Mouse (Mus musculus) hindbrain, embryonic 14.5 days (tissue): ENCODE results near the gene Bbs5. TPM values are rescaled to one million over a fixed set of nuclear protein-coding genes. Genes with fewer than 3 reads are reported as not detected.

Experiments used
- ATAC-seq: fragments of 200-750 bp; cut with Nextera tagmentation; 2 replicates; pipeline ENCODE4 v1.8.0; 2017; ENCODE audit warnings: moderate number of reproducible peaks, mild to moderate bottlenecking, moderate TSS enrichment, moderate library complexity; ENCODE audit not compliant: low FRiP score
- DNase-seq: peaks from one replicate; pipeline ENCODE4 v3.0.0-alpha.2; 2015; ENCODE audit warnings: low spot score
- H3K27ac ChIP-seq: fragments of 300-500 bp; sonication (generic); 2 replicates; pipeline ENCODE4 v1.5.1; 2014; ENCODE audit warnings: mild to moderate bottlenecking, moderate library complexity
- H3K27me3 ChIP-seq: fragments of 300-500 bp; sonication (generic); 2 replicates; pipeline ENCODE4 v1.6.1; 2014; ENCODE audit warnings: mild to moderate bottlenecking, low read length, mixed read lengths; ENCODE audit not compliant: control insufficient read depth, insufficient read depth
- H3K36me3 ChIP-seq: fragments of 300-500 bp; sonication (generic); replicated peaks from 2 replicates; pipeline ENCODE4 v1.6.1; 2014; ENCODE audit not compliant: control insufficient read depth, insufficient read depth
- H3K4me1 ChIP-seq: fragments of 300-500 bp; sonication (generic); replicated peaks from 2 replicates; pipeline ENCODE4 v1.6.1; 2014; ENCODE audit warnings: antibody characterized with exemption, low read length, mixed read lengths; ENCODE audit not compliant: control insufficient read depth, insufficient read depth
- H3K4me2 ChIP-seq: fragments of 300-500 bp; sonication (generic); replicated peaks from 2 replicates; pipeline ENCODE4 v1.6.1; 2014; ENCODE audit warnings: mild to moderate bottlenecking, moderate library complexity
- H3K4me3 ChIP-seq: fragments of 300-500 bp; sonication (generic); replicated peaks from 2 replicates; pipeline ENCODE4 v1.5.1; 2014; ENCODE audit warnings: mild to moderate bottlenecking, low read length
- H3K9ac ChIP-seq: fragments of 300-500 bp; sonication (generic); 2 replicates; pipeline ENCODE4 v1.6.1; 2014
- H3K9me3 ChIP-seq: fragments of 300-500 bp; sonication (generic); 2 replicates; pipeline ENCODE4 v1.6.1; 2016; ENCODE audit warnings: low read length; ENCODE audit not compliant: control insufficient read depth
- WGBS: fragments of 180-500 bp; shearing (Covaris S2); extraction: QIAGEN DNeasy Blood & Tissue Kit; methylation state at CpG from one replicate; pipeline ENCODE4 v1.1.7; 2014; 5-methylcytosine and 5-hydroxymethylcytosine counted together
- polyA plus RNA-seq: library from polyadenylated mRNA; unstranded; fragments of >200 nt; fragmentation: Nextera tagmentation; extraction: Ambion mirVana; gene quantifications from 2 replicates; pipeline ENCODE4 v1.2.1, GENCODE M21; 2014

Gene Bbs5
- polyA plus RNA-seq, 1 experiment from 2014 or later = 22.5 TPM

DNA sequence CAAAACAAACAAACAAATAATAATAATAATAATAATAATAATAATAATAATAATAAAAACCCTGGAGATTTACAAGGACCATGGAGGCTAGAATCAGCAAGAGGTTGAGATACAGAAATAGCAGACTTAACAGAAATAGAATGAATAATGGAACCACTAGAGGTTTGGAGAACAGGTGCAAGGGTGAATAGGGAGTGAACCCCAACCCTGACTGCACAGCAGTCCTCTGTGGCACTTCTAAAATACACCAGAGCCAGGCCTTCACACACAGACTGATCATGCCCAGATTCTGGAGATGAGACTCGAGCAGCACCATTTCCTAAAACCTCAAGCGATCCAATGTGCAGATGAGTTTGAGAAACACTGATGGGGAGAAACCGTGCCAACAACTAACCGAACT is 35.0 kb downstream of the Bbs5 start:
- H3K4me3 ChIP-seq = no peak overlapping the region
- H3K9me3 ChIP-seq = no peaks in the 10 kb centered on the region
- 0 out of 2 replicates have a peak, but pooled peaks cover 5% of the 10 kb centered on the region for H3K4me1 ChIP-seq
- H3K27ac ChIP-seq = no peak overlapping the region
- H3K36me3 ChIP-seq = peaks cover 16% of the 10 kb centered on the region
- no peaks in the 10 kb centered on the region for H3K27me3 ChIP-seq
- no peak overlapping the region for H3K9ac ChIP-seq
- no peak overlapping the region for H3K4me2 ChIP-seq
- WGBS = 89% methylated on average over 4 of the region's 4 CpGs
- ATAC-seq (no peak), DNase-seq (no peak)

GRCm38 (mm10) chr2:69683036-69683805 is 36.2 kb downstream of the Bbs5 start:
- Histone ChIP-seq H3K9ac (no peak overlapping the region), H3K4me2 (peak overlapping the region; percentile 25; the same call in 1 of the 2 replicates), H3K36me3 (peaks cover 29% of the 10 kb centered on the region), H3K4me3 (no peak overlapping the region; the same call in 1 of the 2 replicates), H3K9me3 (no peaks in the 10 kb centered on the region), H3K27me3 (no peaks in the 10 kb centered on the region), H3K27ac (no peak overlapping the region), H3K4me1 (0 out of 2 replicates have a peak, but pooled peaks cover 5% of the 10 kb centered on the region)
- DNase-seq = peak; percentile 50
- ATAC-seq = no peak
- WGBS = 16% methylated on average over 13 of the region's 13 CpGs

DNA sequence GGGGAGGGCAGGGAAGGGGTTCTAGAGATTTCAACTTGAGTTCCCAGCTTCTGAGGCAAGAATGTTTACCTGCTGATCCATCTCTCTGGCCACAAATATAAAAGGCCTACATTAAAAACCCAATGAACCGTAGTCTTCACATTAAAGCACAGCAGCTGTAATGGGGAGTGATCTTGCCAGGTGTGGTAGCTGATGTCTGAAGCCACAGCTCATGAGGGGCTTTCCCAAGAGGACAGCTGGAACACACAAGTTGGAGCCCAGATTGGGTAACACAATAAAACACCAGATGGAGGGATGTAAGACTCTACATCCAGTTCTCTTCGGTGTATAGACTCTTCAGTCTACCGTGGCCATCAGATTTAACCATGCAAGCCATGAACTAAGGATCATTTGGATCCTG is 37.5 kb downstream of the Bbs5 start:
- H3K27ac ChIP-seq = no peak overlapping the region
- WGBS = 91% methylated on average over 3 of the region's 3 CpGs
- no peak overlapping the region for H3K9ac ChIP-seq
- DNase-seq = no peak
- H3K4me1 ChIP-seq = 0 out of 2 replicates have a peak, but pooled peaks cover 5% of the 10 kb centered on the region
- H3K4me2 ChIP-seq = no peak overlapping the region
- no peak for ATAC-seq
- H3K36me3 ChIP-seq = peaks cover 37% of the 10 kb centered on the region
- no peaks in the 10 kb centered on the region for H3K27me3 ChIP-seq
- no peak overlapping the region for H3K4me3 ChIP-seq
- no peaks in the 10 kb centered on the region for H3K9me3 ChIP-seq

- Histone ChIP-seq H3K4me1 (no peaks in the 10 kb centered on the region), H3K4me2 (no peak overlapping the region), H3K4me3 (no peak overlapping the region), H3K9ac (no peak overlapping the region), H3K9me3 (no peaks in the 10 kb centered on the region), H3K36me3 (peaks cover 75% of the 10 kb centered on the region), H3K27ac (no peak overlapping the region), H3K27me3 (no peaks in the 10 kb centered on the region)
- DNase-seq (no peak), ATAC-seq (no peak)
- 93% methylated on average over 3 of the region's 3 CpGs for whole genome bisulfite sequencing
These were observed 43.2 kb downstream of the Bbs5 start for GRCm38 (mm10) chr2:69690214-69690613.

GRCm38 (mm10) chr2:69690843-69691242 is 43.9 kb downstream of the Bbs5 start:
- H3K27me3 ChIP-seq = no peaks in the 10 kb centered on the region
- no peaks in the 10 kb centered on the region for H3K4me1 ChIP-seq
- H3K27ac ChIP-seq = no peak overlapping the region
- H3K4me3 ChIP-seq = no peak overlapping the region
- peaks cover 78% of the 10 kb centered on the region for H3K36me3 ChIP-seq
- no peak overlapping the region for H3K9ac ChIP-seq
- no peaks in the 10 kb centered on the region for H3K9me3 ChIP-seq
- WGBS = 92% methylated on average over 6 of the region's 6 CpGs
- ATAC-seq (no peak), DNase-seq (no peak)
- no peak overlapping the region for H3K4me2 ChIP-seq

DNA sequence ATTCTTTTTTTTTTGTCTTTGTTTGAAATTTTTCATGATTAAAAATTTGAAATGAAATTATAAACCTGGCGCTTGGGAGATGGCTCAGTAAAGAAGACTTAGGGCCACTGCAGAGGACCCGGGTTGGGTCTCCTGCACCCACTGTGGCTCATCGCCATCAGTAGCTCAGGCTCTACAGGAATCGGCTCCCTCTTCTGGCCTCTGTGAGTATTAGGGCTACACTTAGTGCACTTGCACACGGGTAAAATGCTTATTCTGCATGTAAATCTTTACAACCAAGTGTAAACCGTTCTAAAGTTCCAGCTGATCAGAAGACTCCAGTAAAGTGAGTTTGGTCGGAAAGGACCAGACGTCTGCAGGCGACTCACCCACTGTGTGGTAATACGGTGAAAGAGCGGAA is 46.5 kb downstream of the Bbs5 start:
- Histone ChIP-seq H3K9ac (no peak overlapping the region), H3K9me3 (0 out of 2 replicates have a peak, but pooled peaks cover 2% of the 10 kb centered on the region), H3K27ac (no peak overlapping the region), H3K4me2 (no peak overlapping the region), H3K4me1 (no peaks in the 10 kb centered on the region), H3K36me3 (peaks cover 63% of the 10 kb centered on the region), H3K4me3 (no peak overlapping the region), H3K27me3 (no peaks in the 10 kb centered on the region)
- no peak for ATAC-seq
- DNase-seq = no peak
- 97% methylated on average over 11 of the region's 11 CpGs for WGBS

DNA sequence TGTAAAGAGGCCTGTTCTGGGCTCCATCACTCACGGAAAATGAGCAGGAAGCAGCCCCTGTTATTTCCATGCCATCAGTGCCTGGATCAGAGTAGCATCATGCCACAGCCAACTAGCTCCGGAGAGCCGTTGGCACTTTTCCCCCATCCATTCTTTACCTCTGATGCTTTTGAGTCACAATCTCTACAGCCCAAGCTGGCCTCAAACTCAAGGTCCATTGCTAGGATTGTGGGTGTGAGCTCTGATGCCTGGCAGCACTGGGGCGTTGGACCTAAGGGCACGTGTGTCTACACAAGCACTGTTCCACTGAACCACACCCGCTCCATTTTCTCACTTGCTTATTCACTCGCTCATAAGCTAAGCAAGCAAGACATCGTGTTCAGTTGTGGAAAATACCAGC is 53.5 kb downstream of the Bbs5 start:
- no peak overlapping the region for H3K27ac ChIP-seq
- no peak overlapping the region for H3K4me2 ChIP-seq
- H3K9ac ChIP-seq = no peak overlapping the region
- no peaks in the 10 kb centered on the region for H3K4me1 ChIP-seq
- H3K27me3 ChIP-seq = no peaks in the 10 kb centered on the region
- H3K9me3 ChIP-seq = 0 out of 2 replicates have a peak, but pooled peaks cover 12% of the 10 kb centered on the region
- H3K36me3 ChIP-seq = peaks cover 65% of the 10 kb centered on the region
- no peak overlapping the region for H3K4me3 ChIP-seq
- no peak for ATAC-seq
- no peak for DNase-seq
- 96% methylated on average over 8 of the region's 8 CpGs for WGBS

DNA sequence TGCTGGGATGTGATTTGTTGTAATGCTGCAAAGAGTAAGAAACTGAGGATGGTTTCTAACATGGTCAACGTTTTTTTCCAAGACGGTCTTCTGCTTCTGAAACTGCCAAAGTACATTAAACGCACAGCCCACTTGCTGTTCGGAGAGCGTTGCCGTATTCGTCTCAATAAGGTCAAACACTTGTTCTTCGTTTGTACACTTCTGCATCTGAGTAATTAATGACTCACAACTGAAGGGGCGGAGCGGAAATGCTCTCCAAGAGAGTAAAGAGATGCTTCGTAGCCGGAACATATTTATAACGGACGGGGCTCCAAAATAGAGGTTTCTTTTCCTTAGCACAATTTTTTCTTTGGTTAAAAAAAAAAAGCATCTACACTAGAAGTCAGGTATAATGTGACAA is 65.2 kb downstream of the Bbs5 start:
- no peak for DNase-seq
- no peaks in the 10 kb centered on the region for H3K27me3 ChIP-seq
- H3K9ac ChIP-seq = 0 out of 2 replicates have a peak overlapping the region, but pooled peaks have one; percentile 77
- 90% methylated on average over 14 of the region's 14 CpGs for WGBS
- H3K27ac ChIP-seq = no peak overlapping the region
- no peak for ATAC-seq
- peak overlapping the region; percentile 78 for H3K4me2 ChIP-seq
- no peaks in the 10 kb centered on the region for H3K9me3 ChIP-seq
- H3K4me3 ChIP-seq = no peak overlapping the region; the same call in 1 of the 2 replicates
- peaks cover 17% of the 10 kb centered on the region for H3K36me3 ChIP-seq
- peaks cover 9% of the 10 kb centered on the region for H3K4me1 ChIP-seq

DNA sequence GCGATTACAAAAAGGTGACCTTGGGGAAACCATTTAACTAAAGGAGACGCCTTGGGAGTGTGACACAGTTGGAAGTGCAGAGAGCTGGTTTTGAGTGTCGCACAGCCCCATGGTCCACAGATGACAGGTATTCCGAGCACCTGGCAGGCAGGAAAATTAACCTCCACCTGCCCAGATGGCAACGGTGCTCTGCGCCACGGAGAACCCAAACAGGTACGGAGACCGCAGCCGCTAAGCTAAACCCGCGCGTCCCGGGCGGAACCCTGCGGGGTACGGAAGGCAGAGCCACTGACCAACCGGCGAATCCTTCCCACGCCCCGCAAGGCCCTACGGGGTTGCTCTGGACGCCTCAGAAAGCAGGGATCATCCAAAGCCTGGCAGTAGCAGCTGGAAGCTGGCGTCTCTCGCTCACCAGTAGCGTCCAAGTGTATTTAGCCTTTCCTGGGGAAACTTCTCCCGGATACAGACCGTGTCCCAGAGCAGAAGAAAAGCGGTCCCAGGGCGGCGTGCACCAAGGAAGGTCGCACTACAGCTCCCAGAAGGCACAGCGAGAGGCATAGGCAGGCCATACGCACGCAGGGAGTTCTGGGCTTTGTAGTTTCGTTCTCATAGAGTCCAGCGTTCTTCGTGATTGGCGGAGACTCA is 66.1 kb downstream of the Bbs5 start, which contains the start of gene Fastkd1:
TSS of gene Fastkd1 (minus strand) at position 536 of the 645 bp plus-strand sequence.
- H3K9ac ChIP-seq = peak within 1 kb of the TSS; percentile 77
- under 1% methylated on average over 39 of the region's 39 CpGs for WGBS
- peak within 1 kb of the TSS; percentile 68 for H3K27ac ChIP-seq
- H3K9me3 ChIP-seq = no peaks in the 10 kb centered on the region
- ATAC-seq (peak; percentile 99), DNase-seq (peak; percentile 88)
- H3K36me3 ChIP-seq = peaks cover 9% of the 10 kb centered on the region; the same call in 1 of the 2 replicates
- peak within 1 kb of the TSS; percentile 78 for H3K4me2 ChIP-seq
- H3K4me1 ChIP-seq = peaks cover 9% of the 10 kb centered on the region
- peak within 1 kb of the TSS; percentile 69 for H3K4me3 ChIP-seq
- H3K27me3 ChIP-seq = no peaks in the 10 kb centered on the region
